Mouse (Mus musculus) G1E-ER4 (cell line): ENCODE results near the gene Asic2. TPM values are rescaled to one million over a fixed set of nuclear protein-coding genes. Genes with fewer than 3 reads are reported as not detected.

Experiments used
- GATA1 ChIP-seq: IDR thresholded peaks from one replicate; pipeline ENCODE4 v1.8.0; 2012; ENCODE audit warnings: low read length, inconsistent platforms
- polyA plus RNA-seq: library from polyadenylated mRNA; stranded (reverse); fragments of >175 nt; gene quantifications from 2 replicates; pipeline ENCODE4 v1.2.3, GENCODE M21; 2012

Gene Asic2
- polyA plus RNA-seq, 1 experiment: not detected

- no peak for TF ChIP-seq GATA1
Measured at GRCm38 (mm10) chr11:81454111-81454510, 514.1 kb downstream of the Asic2 start.

GRCm38 (mm10) chr11:81449271-81449705 is 519.0 kb downstream of the Asic2 start:
- no peak for TF ChIP-seq GATA1

GRCm38 (mm10) chr11:81446347-81446746 is 521.9 kb downstream of the Asic2 start:
- no peak for TF ChIP-seq GATA1

- TF ChIP-seq GATA1: no peak
Measured at GRCm38 (mm10) chr11:81426857-81427256, 541.4 kb downstream of the Asic2 start.

- TF ChIP-seq GATA1: no peak
Measured at GRCm38 (mm10) chr11:81419112-81419511, 549.1 kb downstream of the Asic2 start.

GRCm38 (mm10) chr11:81418027-81418426 is 550.2 kb downstream of the Asic2 start:
- TF ChIP-seq GATA1: no peak

GRCm38 (mm10) chr11:81416319-81416718 is 551.9 kb downstream of the Asic2 start:
- TF ChIP-seq GATA1: no peak

GRCm38 (mm10) chr11:81414596-81414995 is 553.7 kb downstream of the Asic2 start:
- no peak for TF ChIP-seq GATA1

GRCm38 (mm10) chr11:81411251-81411650 is 557.0 kb downstream of the Asic2 start:
- TF ChIP-seq GATA1: no peak

- TF ChIP-seq GATA1: no peak
Measured at GRCm38 (mm10) chr11:81405951-81406350, 562.3 kb downstream of the Asic2 start.

GRCm38 (mm10) chr11:81402263-81402662 is 566.0 kb downstream of the Asic2 start:
- no peak for TF ChIP-seq GATA1

- no peak for TF ChIP-seq GATA1
Measured at GRCm38 (mm10) chr11:81392855-81393254, 575.4 kb downstream of the Asic2 start.

- TF ChIP-seq GATA1: no peak
Measured at GRCm38 (mm10) chr11:81386185-81386584, 582.1 kb downstream of the Asic2 start.

- no peak for TF ChIP-seq GATA1
Measured at GRCm38 (mm10) chr11:81385547-81385946, 582.7 kb downstream of the Asic2 start.

- TF ChIP-seq GATA1: no peak
Measured at GRCm38 (mm10) chr11:81374841-81375240, 593.4 kb downstream of the Asic2 start.

- TF ChIP-seq GATA1: no peak
Measured at GRCm38 (mm10) chr11:81374003-81374710, 594.1 kb downstream of the Asic2 start.

- no peak for TF ChIP-seq GATA1
Measured at GRCm38 (mm10) chr11:81371545-81371944, 596.7 kb downstream of the Asic2 start.

- TF ChIP-seq GATA1: no peak
Measured at GRCm38 (mm10) chr11:81370426-81370810, 597.8 kb downstream of the Asic2 start.
